Mouse (Mus musculus) liver, adult 2 months (tissue): ENCODE data around the gene Ldlrad3. TPM values are rescaled to one million over a fixed set of nuclear protein-coding genes. Genes with fewer than 3 reads are reported as not detected.

Experiments used
- DNase-seq: peaks from one replicate; pipeline ENCODE4 v3.0.0-alpha.2; 2011; ENCODE audit warnings: low read depth, low spot score; ENCODE audit errors: extremely low read depth
- H3K27ac ChIP-seq: fragments of 200-500 bp; replicated peaks from 2 replicates; pipeline ENCODE4 v1.5.1; 2012; ENCODE audit warnings: low read depth, mild to moderate bottlenecking, control low read depth, inconsistent platforms, low read length; ENCODE audit not compliant: insufficient read depth
- H3K27me3 ChIP-seq: fragments of 200-500 bp; 2 replicates; pipeline ENCODE4 v1.6.1; 2012; ENCODE audit warnings: mild to moderate bottlenecking, moderate library complexity, low read length, inconsistent platforms; ENCODE audit not compliant: control insufficient read depth, insufficient read depth
- H3K36me3 ChIP-seq: fragments of 200-500 bp; 2 replicates; pipeline ENCODE4 v1.6.1; 2012; ENCODE audit warnings: low read length, inconsistent platforms; ENCODE audit not compliant: control insufficient read depth, insufficient read depth
- H3K4me1 ChIP-seq: fragments of 200-500 bp; 2 replicates; pipeline ENCODE4 v1.6.1; 2011; ENCODE audit warnings: low read length; ENCODE audit not compliant: control insufficient read depth, insufficient read depth
- H3K4me3 ChIP-seq: fragments of 200-500 bp; 2 replicates; pipeline ENCODE4 v1.5.1; 2011; ENCODE audit warnings: low read depth, mild to moderate bottlenecking, control low read depth, low read length, moderate library complexity; ENCODE audit not compliant: insufficient read depth
- H3K79me2 ChIP-seq: fragments of 200-500 bp; 2 replicates; pipeline ENCODE4 v1.6.1; 2012; ENCODE audit warnings: inconsistent platforms, mild to moderate bottlenecking, low read length, moderate library complexity; ENCODE audit not compliant: control insufficient read depth, insufficient read depth
- H3K9ac ChIP-seq: fragments of 200-500 bp; 2 replicates; pipeline ENCODE4 v1.6.1; 2012; ENCODE audit warnings: low read depth, mild to moderate bottlenecking, control low read depth, inconsistent platforms, low read length
- CTCF ChIP-seq: fragments of 200-500 bp; IDR thresholded peaks from 2 replicates; pipeline ENCODE4 v1.5.1; 2011; ENCODE audit warnings: low read depth, low read length, control low read depth
- POLR2A ChIP-seq: fragments of 200-500 bp; IDR thresholded peaks from 2 replicates; pipeline ENCODE4 v1.6.1; 2011; ENCODE audit warnings: low read length, control low read depth; ENCODE audit not compliant: insufficient read depth; ENCODE audit errors: extremely low read depth
- WGBS: fragments of 180-500 bp; shearing (Covaris S2); methylation state at CpG from one replicate; pipeline ENCODE4 v1.1.7; 2018; 5-methylcytosine and 5-hydroxymethylcytosine counted together
- polyA plus RNA-seq: library from polyadenylated mRNA; depleted of rRNA; stranded (reverse); fragments of >200 nt; gene quantifications from 2 replicates; pipeline ENCODE4 v1.2.3, GENCODE M21; 2012
- total RNA-seq: library from RNA; depleted of rRNA; stranded (reverse); fragments of >200 nt; gene quantifications from 2 replicates; pipeline ENCODE4 v1.2.3, GENCODE M21; 2014

The Ldlrad3 gene
- total and polyA plus RNA-seq, 2 experiments = 2.8 to 4.5 TPM

DNA sequence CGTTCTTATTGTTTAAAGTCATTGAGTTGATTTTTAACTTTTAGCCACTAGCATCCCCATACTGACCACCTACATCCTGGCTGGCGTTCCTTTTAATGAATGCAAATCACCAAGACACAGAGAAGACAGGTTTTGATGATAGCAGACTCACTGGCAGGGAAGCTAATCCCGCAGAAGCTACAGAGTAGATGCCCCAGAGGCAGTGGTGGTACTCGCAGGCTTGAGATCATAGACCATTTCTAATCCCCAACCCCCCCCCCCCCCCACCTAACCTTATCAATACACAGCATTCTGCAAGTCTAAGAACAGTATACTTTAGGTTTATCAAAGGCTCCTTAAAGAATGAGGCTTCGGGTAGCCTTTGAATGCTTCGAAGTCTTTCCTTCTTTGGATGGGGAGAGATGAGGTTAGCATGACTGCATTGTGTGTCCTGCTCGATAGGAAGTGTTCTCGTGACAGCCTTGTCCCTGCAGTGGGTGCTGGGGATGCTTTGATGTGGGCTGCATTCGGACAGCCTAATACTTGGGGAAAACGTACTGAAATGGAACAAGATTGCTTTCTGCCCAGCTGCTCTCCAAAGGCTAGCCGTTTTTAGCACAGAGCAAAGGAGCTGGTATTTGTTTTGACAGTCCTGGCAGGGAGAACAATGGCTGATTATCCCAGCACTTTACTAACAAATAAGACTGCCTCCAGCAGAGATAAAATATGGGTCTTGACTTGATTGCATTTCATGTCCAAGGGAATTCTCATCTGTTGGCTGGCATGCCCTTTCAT is 37.4 kb upstream of the Ldlrad3 start:
- no peak for TF ChIP-seq CTCF
- Histone ChIP-seq H3K36me3 (no peaks in the 10 kb centered on the region), H3K9ac (no peak overlapping the region), H3K79me2 (no peaks in the 10 kb centered on the region), H3K4me1 (no peaks in the 10 kb centered on the region), H3K27ac (no peak overlapping the region), H3K4me3 (no peak overlapping the region), H3K27me3 (peaks cover 3% of the 10 kb centered on the region; the same call in 1 of the 2 replicates)
- DNase-seq = no peak
- WGBS = 27% methylated on average over 11 of the region's 11 CpGs

DNA sequence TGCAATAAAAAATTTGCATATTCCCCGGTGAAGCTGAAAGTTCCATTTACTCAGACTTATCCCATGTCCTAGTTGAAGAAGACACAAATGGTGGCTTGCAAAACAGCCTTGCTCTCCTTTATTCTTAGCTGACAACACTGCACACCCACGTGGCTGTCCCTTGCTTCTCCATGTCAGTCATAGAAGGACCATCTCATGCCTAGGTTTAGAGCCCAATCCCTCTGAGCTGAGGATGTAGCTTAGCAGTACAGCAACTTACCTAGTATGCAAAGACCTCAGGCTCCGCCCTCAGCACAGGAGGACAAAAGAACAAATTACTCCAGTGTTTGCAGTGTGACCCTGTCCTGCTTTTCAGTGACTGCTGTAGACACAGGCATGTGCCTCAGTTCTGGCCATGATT is 36.6 kb upstream of the Ldlrad3 start:
- Histone ChIP-seq H3K36me3 (no peaks in the 10 kb centered on the region), H3K27me3 (peaks cover 3% of the 10 kb centered on the region; the same call in 1 of the 2 replicates), H3K4me1 (no peaks in the 10 kb centered on the region), H3K9ac (no peak overlapping the region), H3K79me2 (no peaks in the 10 kb centered on the region), H3K27ac (no peak overlapping the region), H3K4me3 (no peak overlapping the region)
- TF ChIP-seq POLR2A = no peak
- TF ChIP-seq CTCF = no peak
- no peak for DNase-seq
- WGBS = 75% methylated on average over 3 of the region's 3 CpGs

DNA sequence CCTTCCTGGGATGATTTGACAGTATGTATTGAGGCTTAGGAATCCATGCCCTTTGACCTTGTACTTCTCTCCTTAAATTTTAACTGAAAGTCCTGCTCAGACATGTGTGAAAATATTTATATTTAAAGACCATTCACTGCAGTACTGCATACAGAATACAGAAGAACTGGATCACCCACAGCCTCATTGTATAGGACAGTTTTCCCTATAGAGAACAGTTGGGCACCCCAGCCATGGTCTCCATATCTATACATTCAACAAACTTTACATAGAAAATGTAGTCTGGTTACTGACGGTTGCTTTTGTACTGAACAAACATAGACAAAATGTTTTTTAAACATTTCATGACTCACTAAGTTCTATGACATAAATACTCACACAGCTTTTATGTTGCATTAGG is 30.6 kb upstream of the Ldlrad3 start:
- H3K4me3 ChIP-seq = no peak overlapping the region
- H3K27me3 ChIP-seq = no peaks in the 10 kb centered on the region
- DNase-seq = no peak
- H3K4me1 ChIP-seq = no peaks in the 10 kb centered on the region
- 90% methylated on average over 1 of the region's 1 CpGs for WGBS
- H3K36me3 ChIP-seq = no peaks in the 10 kb centered on the region
- no peak overlapping the region for H3K9ac ChIP-seq
- H3K79me2 ChIP-seq = no peaks in the 10 kb centered on the region
- H3K27ac ChIP-seq = no peak overlapping the region
- TF ChIP-seq POLR2A (no peak), CTCF (no peak)

DNA sequence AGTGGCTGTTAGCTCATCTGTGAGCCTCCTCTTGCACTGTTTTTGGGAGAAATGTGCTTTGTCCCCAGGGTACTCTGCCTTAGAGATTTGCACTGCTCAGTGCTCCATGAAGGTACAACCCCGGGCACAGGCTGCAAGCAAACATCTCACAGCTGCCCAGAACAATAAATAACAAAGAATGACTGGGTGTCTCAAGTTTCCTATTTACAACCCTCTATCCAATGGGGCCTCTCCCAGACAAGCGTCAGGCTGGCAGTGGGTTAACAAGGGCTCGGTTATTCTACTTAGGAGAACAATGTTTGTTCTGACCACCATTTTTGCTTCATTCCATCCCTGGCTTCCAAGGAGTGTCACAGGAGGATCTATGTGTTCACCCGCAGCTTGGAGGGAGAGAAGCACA is 25.9 kb upstream of the Ldlrad3 start:
- H3K27ac ChIP-seq = no peak overlapping the region

DNA sequence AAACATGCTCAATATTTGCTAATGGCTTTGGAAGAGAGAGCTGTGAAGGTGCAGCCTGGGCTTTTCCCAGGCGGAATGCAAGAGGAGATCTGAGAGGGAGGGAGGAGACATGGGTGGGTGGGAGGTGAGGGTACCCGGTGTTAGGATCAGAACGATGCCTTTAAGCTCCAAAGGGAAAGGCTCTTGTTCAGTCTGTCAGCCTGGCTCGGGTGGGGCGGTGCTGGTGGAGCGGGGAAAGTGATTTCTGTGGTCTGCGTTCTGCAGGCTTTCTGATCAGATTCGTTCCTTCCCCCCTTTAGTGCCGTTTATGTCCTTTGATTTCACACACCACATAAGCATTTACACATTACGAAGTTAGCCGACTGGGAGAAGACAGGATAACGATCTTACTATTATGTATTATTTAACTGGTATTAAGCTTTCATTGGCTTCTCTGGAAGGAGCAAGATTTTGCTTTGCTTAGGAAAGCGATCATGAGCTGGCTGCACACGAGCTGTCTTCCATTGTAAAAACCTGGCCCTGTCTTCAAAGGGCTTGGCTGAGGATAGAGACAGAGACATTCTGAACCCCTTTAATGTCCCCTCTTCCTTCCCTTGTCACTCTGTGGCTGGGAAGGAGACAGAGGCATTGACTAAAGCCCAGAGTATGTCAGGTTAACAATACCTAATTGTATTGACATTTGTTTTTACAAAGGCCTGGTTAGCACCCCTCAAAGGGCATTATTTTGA is 19.7 kb upstream of the Ldlrad3 start:
- H3K4me3 ChIP-seq = no peak overlapping the region
- H3K27ac ChIP-seq = no peak overlapping the region
- H3K79me2 ChIP-seq = no peaks in the 10 kb centered on the region
- 45% methylated on average over 14 of the region's 14 CpGs for whole genome bisulfite sequencing
- no peaks in the 10 kb centered on the region for H3K36me3 ChIP-seq
- DNase-seq = no peak
- no peak overlapping the region for H3K9ac ChIP-seq
- no peaks in the 10 kb centered on the region for H3K4me1 ChIP-seq
- TF ChIP-seq POLR2A (no peak), CTCF (no peak)
- H3K27me3 ChIP-seq = no peaks in the 10 kb centered on the region

More for the DNA sequence above, 25.9 kb upstream of the Ldlrad3 start:
- no peaks in the 10 kb centered on the region for H3K36me3 ChIP-seq
- TF ChIP-seq CTCF (no peak), POLR2A (no peak)
- no peaks in the 10 kb centered on the region for H3K4me1 ChIP-seq
- DNase-seq = no peak
- 71% methylated on average over 4 of the region's 4 CpGs for WGBS
- H3K27me3 ChIP-seq = no peaks in the 10 kb centered on the region
- no peak overlapping the region for H3K9ac ChIP-seq
- H3K79me2 ChIP-seq = no peaks in the 10 kb centered on the region
- no peak overlapping the region for H3K4me3 ChIP-seq

DNA sequence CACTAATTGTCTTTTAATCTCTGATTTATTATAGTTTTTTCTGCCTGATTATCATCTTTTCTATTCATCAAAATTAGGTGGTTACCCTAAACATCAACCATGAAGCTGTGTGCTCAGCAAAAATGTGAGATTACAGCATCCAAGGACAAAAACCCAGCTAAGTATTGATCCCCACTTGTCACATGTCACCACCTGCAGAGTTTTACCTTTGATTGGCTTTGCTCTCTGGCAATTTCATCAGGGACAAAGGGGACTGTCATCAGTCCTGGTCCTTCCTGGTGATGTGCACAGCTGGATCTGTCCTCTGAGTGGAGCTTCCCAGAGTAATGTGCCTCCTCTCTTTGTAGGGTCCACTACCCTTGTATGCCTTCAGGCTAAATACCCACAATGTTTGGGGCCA is 17.3 kb upstream of the Ldlrad3 start:
- no peak overlapping the region for H3K27ac ChIP-seq
- H3K36me3 ChIP-seq = no peaks in the 10 kb centered on the region
- H3K4me3 ChIP-seq = no peak overlapping the region
- no peak for TF ChIP-seq POLR2A
- no peak for TF ChIP-seq CTCF
- H3K9ac ChIP-seq = no peak overlapping the region
- peak; percentile 70 for DNase-seq
- H3K4me1 ChIP-seq = no peaks in the 10 kb centered on the region
- H3K79me2 ChIP-seq = no peaks in the 10 kb centered on the region
- no peaks in the 10 kb centered on the region for H3K27me3 ChIP-seq
